In the genomic region with DNA sequence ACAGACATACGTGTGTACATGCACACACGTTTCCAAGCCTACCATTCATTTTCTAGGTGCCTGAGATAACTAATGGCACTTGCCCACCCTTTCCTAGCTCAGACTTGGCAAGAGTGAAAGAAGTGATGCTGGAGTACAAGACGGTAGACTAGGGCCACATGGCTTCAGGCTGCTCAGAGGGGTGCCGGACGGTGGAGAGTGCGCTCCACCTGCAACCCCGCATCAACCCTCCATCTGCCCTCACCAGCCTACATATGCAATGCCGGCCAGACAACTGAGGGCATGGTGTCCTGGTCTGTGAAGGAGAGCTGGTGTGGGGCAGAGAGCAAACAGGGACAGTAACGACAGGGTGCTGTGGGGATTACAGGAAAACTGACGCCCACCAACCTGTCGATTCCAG, we compare ENCODE assay signal across 28 mouse cellular contexts. TPM values are rescaled to one million over a fixed set of nuclear protein-coding genes. Genes with fewer than 3 reads are reported as not detected.
DNase-seq lines count a peak whose midpoint lies in the region; ATAC-seq and TF ChIP-seq lines count a peak whose summit lies in the region.
"Had no signal": no experiment of that assay in that cellular context is flagged by ENCODE, and none has a peak within 500 bp of the region (broad histone marks: within the 10 kb centered on the region; RNA-seq: fewer than 3 reads in every experiment).

No protein-coding gene starts in this region.

- no peak for TF ChIP-seq CTCF in forebrain, postnatal 0 days (IDR thresholded peaks at IDR 0.05; ENCODE audit: low read depth)

- H3K27me3 ChIP-seq in megakaryocyte, embryonic 14.5 days (replicated peaks) = no peaks in the 10 kb centered on the region
- no peaks in the 10 kb centered on the region for H3K27me3 ChIP-seq in limb, embryonic 10.5 days (ENCODE audit: low read depth, poor library complexity, severe bottlenecking)
- H3K27me3 ChIP-seq in forebrain, postnatal 0 days (ENCODE audit: insufficient read depth, low read length) = no peaks in the 10 kb centered on the region
- H3K27me3 ChIP-seq: CH12.LX; embryonic facial prominence, embryonic 15.5 days; heart, embryonic 13.5 days; Patski had no signal

- peak overlapping the region; percentile 66 for H3K4me3 ChIP-seq in megakaryocyte, embryonic 14.5 days (replicated peaks)
- no peak overlapping the region for H3K4me3 ChIP-seq in limb, embryonic 10.5 days
- H3K4me3 ChIP-seq in forebrain, postnatal 0 days (ENCODE audit: low read depth, low read length) = no peak overlapping the region
- H3K4me3 ChIP-seq: embryonic facial prominence, embryonic 15.5 days; heart, adult 2 months; heart, embryonic 10.5 days; heart, embryonic 13.5 days had no signal

- H3K4me2 ChIP-seq in forebrain, postnatal 0 days (ENCODE audit: low read depth) = no peak overlapping the region
- H3K4me2 ChIP-seq: embryonic facial prominence, embryonic 15.5 days; heart, embryonic 13.5 days; hindbrain, embryonic 14.5 days had no signal

- H3K36me3 ChIP-seq in megakaryocyte, embryonic 14.5 days (replicated peaks; ENCODE audit: low read length) = peaks cover 82% of the 10 kb centered on the region
- H3K36me3 ChIP-seq in limb, embryonic 10.5 days = peaks cover 8% of the 10 kb centered on the region; the same call in 1 of the 2 replicates
- no peaks in the 10 kb centered on the region for H3K36me3 ChIP-seq in forebrain, postnatal 0 days (ENCODE audit: insufficient read depth)

- no peaks in the 10 kb centered on the region for H3K9me3 ChIP-seq in megakaryocyte, embryonic 14.5 days
- H3K9me3 ChIP-seq in limb, embryonic 10.5 days (replicated peaks) = no peaks in the 10 kb centered on the region
- no peaks in the 10 kb centered on the region for H3K9me3 ChIP-seq in forebrain, postnatal 0 days (ENCODE audit: low read length)
- H3K9me3 ChIP-seq: embryonic facial prominence, embryonic 15.5 days; G1E; heart, embryonic 10.5 days; heart, embryonic 13.5 days had no signal

- H3K4me1 ChIP-seq in megakaryocyte, embryonic 14.5 days = peaks cover 83% of the 10 kb centered on the region
- peaks cover 38% of the 10 kb centered on the region for H3K4me1 ChIP-seq in limb, embryonic 10.5 days
- no peaks in the 10 kb centered on the region for H3K4me1 ChIP-seq in forebrain, postnatal 0 days (ENCODE audit: insufficient read depth)

- ATAC-seq in megakaryocyte, adult 5-6 weeks (ENCODE audit: poor library complexity, severe bottlenecking) = no peak
- ATAC-seq in forebrain, postnatal 0 days = no peak
- ATAC-seq: forebrain, embryonic 14.5 days; hindbrain, postnatal 0 days; inflammation-experienced regulatory T-cells, adult 6 months; intestine, embryonic 16.5 days; Patski had no signal

- DNase-seq in cerebellum, adult 9-11 months = peak; percentile 51
- no peak for DNase-seq in cerebellum, postnatal 14 days
- no peak for DNase-seq in limb, embryonic 10.5 days (ENCODE audit: low spot score)
- no peak for DNase-seq in forebrain, postnatal 0 days
- DNase-seq: adrenal gland, postnatal 10 days; adrenal gland, postnatal 36 days; B cell, adult 2 months; cerebellum, adult 11 months; cerebellum, adult 9-10 months; cerebellum, postnatal 36 days; embryo, embryonic 11 days; gastrocnemius, postnatal 25 days; heart, adult 2 months; heart, postnatal 14 days; heart, postnatal 4 days had no signal

- H3K27ac ChIP-seq in limb, embryonic 10.5 days = 0 out of 2 replicates have a peak overlapping the region, but pooled peaks have one; percentile 9
- no peak overlapping the region for H3K27ac ChIP-seq in forebrain, postnatal 0 days (ENCODE audit: low read depth, low read length)
- H3K27ac ChIP-seq: embryonic facial prominence, embryonic 15.5 days; heart, adult 2 months; heart, embryonic 10.5 days; heart, embryonic 13.5 days; hindbrain, embryonic 14.5 days; hindbrain, postnatal 0 days had no signal

- no peak overlapping the region for H3K9ac ChIP-seq in forebrain, postnatal 0 days
- H3K9ac ChIP-seq: embryonic facial prominence, embryonic 15.5 days; heart, embryonic 13.5 days; hindbrain, embryonic 14.5 days had no signal

- WGBS in limb, embryonic 10.5 days = 89% methylated on average over 11 of the region's 11 CpGs
- WGBS in forebrain, postnatal 0 days = 88% methylated on average over 11 of the region's 11 CpGs

RNA-seq across cellular contexts. Expression of gene Tex2, which starts 22.0 kb away (rescaled TPM):
- 7.4 TPM in 1 of 2 replicates, not detected in the other for polyA plus RNA-seq in megakaryocyte, embryonic 14.5 days (2012; ENCODE audit: insufficient read depth, low replicate concordance)
- 27.4 and 30.3 TPM in 2 replicates for total RNA-seq in megakaryocyte, adult 5-6 weeks (2015)
- total RNA-seq in megakaryocyte, adult 5-6 weeks (2017) = 39.8 and 43.5 TPM in 2 replicates
- 6.9 and 7.2 TPM in 2 replicates for polyA plus RNA-seq in limb, embryonic 10.5 days (2016; fragmentation: Nextera tagmentation; extraction: Ambion mirVana)
- 44.7 and 49.3 TPM in 2 replicates for total RNA-seq in forebrain, postnatal 0 days (2014; rRNA removed)
- 17.5 and 23.0 TPM in 2 replicates for polyA plus RNA-seq in forebrain, postnatal 0 days (2015; fragmentation: Nextera tagmentation; extraction: Ambion mirVana)
